Mouse (Mus musculus): ENCODE results near the gene Zfp711.

Gene Zfp711

GRCm38 (mm10) chrX:112600511-112601305 lies at the start of gene Zfp711:
Gene Zfp711 (plus strand): TSS chrX:112600526.
- DNase-seq (ENCODE audit: low spot score), result peak; percentile 27

GRCm38 (mm10) chrX:112567716-112568115 lies 32.6 kb upstream of the Zfp711 start:
- no peak for DNase-seq (ENCODE audit: low spot score)

- peak; percentile 6 for DNase-seq (ENCODE audit: low spot score)
Measured at GRCm38 (mm10) chrX:112601306-112602120, 1.2 kb downstream of the Zfp711 start.

GRCm38 (mm10) chrX:112675525-112675924 lies 75.2 kb downstream of the Zfp711 start:
- DNase-seq (ENCODE audit: low spot score), result peak; percentile 13

GRCm38 (mm10) chrX:112680605-112681004 lies 80.3 kb downstream of the Zfp711 start:
- DNase-seq (ENCODE audit: low spot score), result no peak
